Mouse (Mus musculus): Measurements from ENCODE around the gene Atg9b.
A peak's percentile ranks its signal among the peaks of the same experiment; 100 is the strongest.
"Not testable (repeated sequence)": the region's sequence is repeated elsewhere in the genome, so short reads cannot be mapped to it uniquely, and the experiment has no call there.

Gene Atg9b

DNA sequence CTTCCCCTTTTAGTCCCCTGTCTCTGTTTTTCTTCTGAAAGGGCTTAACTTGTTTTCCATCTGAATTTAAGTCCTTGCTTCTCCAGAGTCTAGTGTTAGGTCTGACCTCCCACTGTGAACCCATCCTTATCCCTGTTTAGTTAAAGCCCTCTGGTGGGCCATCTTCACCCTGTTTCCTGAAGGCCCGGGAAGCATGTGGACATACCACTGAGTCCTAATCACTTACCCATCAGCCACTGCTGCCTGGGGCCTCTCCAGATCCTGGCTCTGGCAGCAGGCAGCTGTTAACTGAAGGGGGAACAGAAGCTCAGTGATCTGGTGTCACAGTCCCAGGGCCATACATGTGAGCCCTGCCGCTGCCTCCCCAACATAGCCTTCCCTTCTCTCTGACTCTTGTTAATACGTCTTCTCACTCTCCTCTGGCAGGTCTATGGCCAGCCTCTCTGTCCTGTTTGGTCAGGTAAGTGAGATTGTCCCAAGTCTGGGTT is 13.5 kb upstream of the Atg9b start:
- no peak for DNase-seq (ENCODE audit: low spot score in 2 of 2)

DNA sequence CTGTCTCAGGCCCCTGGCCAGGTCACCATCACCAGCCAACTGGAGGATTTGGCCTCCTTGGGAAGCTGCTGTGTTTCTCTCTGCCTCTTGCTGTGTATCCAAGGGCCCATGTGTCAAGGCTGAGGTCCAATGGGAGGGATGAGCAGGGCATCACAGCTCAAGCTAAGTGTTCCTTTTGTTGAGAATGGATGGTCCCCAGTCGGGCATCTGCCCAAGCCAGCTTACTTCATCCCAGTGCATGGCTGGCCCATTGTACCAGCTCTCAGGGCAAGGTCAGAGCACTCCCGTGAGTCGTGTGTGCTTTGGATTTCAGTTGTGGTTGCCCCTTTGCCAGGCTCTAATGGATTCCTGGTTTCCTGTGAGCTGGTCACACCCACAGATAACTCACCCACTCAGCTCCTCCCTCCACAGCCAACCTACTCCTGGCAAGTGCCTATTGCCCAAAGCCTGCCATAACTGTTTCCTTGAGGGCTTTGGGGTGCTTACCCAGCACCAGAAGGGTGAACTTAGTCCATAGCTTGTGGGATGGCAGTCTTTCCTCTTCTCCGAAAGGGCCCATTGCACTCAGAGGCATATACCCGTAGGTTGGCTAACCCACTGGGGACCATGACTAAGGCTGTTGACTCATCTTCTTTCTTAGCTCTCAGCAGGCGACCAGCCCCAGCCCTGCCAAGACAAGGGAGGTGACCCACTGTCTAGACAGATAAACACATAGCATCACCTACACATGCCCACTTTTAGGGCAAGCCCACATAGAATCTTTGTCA is 12.8 kb upstream of the Atg9b start:
- no peak for DNase-seq (ENCODE audit: low spot score in 2 of 2)

DNA sequence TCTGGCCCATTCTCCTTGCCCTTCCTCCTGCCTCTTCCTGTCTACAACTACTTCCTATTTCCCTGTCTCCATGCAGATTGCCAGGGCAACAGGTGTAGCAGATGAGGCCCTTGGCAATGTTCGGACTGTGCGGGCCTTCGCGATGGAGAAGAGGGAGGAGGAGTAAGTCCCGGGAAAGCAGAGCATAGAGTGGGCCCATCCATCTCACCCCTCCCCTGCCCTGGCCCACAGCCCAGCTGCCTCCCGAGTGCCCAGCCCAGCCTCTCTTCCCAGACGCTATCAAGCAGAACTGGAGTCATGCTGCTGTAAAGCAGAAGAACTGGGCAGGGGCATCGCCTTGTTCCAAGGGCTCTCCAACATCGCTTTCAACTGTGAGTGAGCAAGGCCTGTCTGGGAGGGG is 10.0 kb upstream of the Atg9b start:
- no peak for DNase-seq (ENCODE audit: low spot score in 2 of 2)

DNA sequence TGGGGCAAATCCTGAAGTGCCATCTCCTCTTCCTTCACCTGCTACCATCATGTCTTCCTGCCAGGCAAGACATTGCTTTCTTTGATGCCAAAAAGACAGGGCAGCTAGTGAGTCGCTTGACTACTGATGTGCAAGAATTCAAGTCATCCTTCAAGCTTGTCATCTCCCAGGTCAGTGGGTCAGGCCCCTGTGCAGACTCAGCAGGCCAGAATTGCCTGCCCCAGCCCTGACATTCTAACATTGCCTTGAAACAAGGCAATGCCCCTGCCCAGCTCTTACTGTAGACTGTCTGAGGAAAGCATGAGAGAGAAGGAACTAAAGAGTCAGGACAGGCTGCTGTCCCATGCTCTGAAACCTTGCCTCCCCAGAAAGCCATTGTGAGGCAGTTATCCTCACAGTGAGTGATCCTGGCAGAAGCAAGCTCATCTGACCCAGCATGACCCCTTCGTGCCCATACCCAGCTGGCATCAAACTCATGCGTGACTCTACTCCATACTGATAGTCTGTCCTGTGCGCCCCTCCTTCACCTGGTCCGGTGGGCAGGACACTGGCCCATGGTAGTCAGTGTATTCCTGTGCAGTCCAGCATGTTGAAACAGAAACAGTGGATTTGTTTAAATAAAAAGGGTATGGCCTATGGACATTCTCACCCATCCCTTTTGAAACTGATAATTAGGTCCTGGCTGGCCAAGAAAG is 9.1 kb upstream of the Atg9b start:
- DNase-seq (ENCODE audit: low spot score in 2 of 2): no peak

DNA sequence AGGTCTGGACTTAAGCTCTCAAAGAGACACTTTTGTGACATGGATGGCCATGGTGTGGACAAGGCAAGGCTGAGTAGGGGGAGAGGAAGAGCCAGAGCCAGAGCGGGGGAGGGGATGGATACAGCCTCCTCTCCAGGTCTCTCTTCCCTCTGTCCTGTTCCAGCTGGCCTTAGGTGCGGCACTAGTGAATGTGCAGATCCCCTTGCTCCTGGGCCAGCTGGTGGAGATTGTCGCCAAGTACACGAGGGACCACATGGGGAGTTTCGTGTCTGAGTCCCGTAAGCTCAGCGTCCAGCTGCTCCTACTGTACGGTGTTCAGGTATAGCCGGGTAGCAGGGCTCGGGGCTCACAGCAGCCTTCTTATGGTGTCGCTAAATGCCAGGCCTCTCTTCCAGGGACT is 8.4 kb upstream of the Atg9b start:
- no peak for DNase-seq (ENCODE audit: low spot score in 2 of 2)

DNA sequence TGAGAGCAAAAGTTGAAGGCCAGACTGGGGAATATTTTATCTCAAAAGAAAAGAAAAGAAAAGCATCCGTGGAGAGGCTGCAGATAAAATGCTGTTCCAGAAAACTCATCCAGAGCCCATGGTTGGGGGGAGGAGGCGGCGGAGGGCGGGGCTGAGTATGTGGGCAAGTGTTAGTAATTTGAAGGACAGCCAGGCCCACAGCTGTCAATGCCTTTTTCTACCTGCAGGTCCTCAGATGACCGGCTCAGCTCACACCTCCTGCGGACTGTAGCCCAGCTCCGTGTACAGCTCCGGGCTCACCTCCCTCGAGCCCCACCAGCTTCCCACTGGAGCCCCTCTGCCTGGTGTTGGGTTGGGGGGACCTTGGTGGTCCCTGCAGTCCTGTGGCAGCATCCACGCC is 7.7 kb upstream of the Atg9b start:
- DNase-seq (ENCODE audit: low spot score in 2 of 2): no peak

DNA sequence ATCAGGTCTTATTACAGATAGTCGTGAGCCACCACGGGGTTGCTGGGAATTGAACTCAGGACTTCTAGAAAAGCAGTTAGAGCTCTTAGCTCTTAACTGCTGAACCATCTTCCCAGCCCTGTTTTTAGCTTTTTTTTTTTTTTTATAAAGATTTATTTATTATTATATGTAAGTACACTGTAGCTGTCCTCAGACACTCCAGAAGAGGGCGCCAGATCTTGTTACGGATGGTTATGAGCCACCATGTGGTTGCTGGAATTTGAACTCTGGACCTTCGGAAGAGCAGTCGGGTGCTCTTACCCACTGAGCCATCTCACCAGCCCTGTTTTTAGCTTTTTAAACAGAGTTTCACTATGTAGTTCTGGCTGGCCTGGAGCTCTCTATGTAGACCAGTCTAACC is 4.3 kb upstream of the Atg9b start:
- not testable (repeated sequence) for DNase-seq (ENCODE audit: low spot score in 2 of 2)

DNA sequence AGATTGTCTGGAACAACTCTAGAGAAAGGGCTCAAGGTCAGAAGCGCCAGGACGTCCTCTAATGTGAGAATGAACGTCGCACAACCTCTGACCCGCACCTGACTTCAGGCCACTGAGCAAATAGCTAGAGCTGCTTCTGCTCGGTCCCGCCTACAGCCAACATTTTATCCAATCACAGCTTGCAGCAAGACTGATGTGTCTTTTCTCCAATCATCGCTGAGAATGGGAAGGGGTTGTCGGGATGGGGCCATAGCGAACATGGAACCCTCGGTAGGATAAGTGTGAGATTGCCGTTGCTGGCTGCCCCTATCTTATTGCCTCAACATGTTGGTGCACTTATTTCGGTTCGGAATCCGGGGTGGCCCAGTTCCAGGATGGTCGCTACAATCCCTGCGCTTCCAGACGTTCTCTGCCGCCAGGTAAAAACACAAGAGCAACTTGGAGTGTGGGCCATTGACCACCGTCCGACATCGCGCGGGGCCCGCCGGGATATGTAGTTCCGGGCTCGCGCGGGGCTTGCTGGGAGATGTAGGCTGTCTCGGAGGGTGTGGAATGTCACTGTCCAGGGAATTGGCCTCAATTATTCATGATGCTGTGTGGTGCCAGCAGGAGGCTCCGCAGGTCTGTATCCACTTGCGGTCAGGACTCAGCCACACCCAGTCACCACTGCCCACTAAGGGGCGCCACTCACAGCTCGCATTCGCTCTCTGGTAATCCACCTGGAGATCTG is 2.4 kb upstream of the Atg9b start:
- peak; percentile 92 to 95 for DNase-seq (ENCODE audit: low spot score in 2 of 2)

DNA sequence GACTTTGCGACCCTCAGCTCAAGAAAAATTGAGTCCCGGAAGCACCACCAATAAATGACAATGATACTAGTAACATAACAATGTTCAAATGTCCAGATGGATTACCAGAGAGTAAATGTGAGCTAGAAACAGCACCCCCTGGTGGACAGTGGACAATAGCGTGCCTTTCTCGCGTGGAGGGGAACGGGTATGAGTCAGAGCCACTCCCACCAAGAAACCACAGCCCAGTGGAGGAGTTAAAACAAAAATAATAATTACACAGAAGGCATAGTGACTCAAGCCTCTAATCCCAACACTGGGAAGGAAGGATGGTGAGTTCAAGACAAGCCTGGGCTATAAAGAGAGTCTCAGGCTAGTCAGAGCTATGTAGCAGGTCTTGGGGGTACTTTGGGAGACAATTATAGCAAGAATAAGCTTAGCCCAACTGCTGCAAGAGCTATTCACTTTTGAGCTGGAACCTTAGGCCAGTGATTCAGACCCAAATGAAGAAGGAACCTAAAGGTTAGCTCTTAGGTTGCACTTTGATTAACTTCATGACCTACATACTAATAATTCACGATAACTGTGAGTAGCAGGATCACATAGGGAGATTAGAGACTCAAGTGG is 1.6 kb upstream of the Atg9b start, which contains the start of gene Abcb8:
TSS of gene Abcb8 (plus strand) at position 272 of the 606 bp plus-strand sequence.
- DNase-seq (ENCODE audit: low spot score in 2 of 2): peak; percentile 71 to 78

DNA sequence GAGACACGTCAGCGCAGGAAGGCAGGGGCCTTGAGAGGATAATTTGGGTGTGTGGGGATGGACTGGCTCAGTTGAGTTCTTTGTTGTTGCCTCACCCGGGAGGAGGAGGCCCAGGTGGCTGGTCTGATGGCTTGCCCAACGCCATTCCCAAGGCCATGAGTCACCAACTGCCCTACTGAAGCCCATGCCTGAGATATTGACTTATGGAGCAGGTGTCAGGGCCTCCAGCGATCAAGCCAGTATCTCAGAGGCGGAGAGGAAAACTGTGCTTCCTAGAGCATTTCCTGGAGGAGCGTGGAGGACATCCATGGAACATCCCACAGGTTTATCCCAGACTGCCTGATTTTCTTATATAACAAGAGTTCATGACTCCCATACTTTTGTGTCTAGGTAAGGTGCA is 781 bp upstream of the Atg9b start:
- no peak for DNase-seq (ENCODE audit: low spot score in 2 of 2)

DNA sequence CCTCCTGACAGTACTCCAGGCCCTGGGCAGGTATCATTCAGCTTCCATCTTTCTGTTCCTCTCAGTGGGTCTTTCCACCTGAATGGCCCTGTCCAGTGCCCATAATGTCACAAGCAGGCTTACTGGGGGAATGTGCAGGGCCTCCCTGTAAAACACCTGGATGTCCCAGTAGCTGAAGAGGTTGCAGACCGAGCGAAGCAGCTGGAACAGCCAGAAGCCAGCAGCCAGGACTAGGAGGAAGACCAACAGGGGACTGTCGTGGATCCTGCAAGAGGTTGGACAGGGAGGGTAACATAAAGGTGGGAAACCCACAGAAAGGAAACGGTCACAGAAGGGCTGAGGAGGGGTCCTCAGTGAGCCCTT is 2.3 kb downstream of the Atg9b start:
- no peak for DNase-seq (ENCODE audit: low spot score in 2 of 2)

DNA sequence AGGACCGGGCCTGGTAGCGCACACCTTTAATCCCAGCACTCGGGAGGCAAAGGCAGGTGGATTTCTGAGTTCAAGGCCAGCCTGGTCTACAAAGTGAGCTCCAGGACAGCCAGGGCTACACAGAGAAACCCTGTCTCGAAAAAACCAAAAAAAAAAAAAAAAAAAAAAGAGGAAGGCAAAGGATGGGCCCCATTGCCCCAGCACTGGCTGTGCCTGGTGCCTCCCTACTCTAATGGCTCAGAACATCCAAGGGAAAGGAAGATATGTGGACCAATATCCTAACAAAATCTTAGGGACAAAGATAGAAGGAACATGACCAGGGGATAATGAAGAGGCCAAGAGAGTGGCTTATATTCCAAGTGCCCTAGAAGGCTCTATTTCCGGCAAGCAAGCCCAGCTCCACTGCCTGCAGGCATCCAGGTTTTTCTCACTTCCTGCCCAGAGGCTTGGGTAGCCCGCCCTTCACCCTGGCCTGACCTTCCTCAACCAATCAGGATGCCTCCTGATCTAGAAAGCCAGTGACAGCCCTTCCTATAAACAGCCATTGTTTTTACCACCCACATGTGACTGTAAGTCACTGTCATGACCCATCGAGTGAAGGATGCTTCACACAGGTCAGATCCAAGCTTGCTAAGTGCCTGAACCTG is 2.8 kb downstream of the Atg9b start:
- no peak for DNase-seq (ENCODE audit: low spot score in 2 of 2)

DNA sequence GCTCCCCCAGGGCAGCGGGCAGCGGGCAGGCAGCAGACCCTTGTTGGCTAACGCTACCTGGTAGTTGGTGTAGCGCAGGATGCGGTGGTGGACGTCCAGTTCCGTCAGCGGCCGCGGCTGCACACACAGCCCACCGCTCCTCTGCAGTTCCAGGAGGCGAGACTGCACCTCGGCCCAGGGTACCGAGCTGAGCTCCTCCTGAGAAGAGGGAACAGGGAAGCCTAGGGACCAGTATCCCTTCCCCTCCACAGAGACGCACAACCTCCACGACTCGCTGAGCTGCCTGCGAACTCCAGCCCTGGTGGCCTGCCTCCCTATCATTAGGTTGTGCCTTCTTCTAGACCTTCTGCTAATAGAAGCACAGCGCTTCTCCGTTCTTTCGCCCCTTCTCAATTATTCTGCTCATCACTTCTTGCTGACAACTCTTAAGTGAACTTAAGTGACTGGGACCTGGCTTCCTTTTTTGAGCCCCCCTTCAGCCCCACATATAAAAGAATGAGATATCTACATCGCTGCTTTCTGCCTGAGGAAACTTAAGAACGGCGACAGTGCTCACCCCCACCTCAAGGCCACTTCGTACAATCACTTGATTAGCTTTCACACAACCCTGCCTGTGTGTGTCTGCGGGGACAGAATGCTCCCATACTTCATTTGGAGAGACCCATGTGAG is 3.6 kb downstream of the Atg9b start:
- DNase-seq (ENCODE audit: low spot score in 2 of 2): no peak

DNA sequence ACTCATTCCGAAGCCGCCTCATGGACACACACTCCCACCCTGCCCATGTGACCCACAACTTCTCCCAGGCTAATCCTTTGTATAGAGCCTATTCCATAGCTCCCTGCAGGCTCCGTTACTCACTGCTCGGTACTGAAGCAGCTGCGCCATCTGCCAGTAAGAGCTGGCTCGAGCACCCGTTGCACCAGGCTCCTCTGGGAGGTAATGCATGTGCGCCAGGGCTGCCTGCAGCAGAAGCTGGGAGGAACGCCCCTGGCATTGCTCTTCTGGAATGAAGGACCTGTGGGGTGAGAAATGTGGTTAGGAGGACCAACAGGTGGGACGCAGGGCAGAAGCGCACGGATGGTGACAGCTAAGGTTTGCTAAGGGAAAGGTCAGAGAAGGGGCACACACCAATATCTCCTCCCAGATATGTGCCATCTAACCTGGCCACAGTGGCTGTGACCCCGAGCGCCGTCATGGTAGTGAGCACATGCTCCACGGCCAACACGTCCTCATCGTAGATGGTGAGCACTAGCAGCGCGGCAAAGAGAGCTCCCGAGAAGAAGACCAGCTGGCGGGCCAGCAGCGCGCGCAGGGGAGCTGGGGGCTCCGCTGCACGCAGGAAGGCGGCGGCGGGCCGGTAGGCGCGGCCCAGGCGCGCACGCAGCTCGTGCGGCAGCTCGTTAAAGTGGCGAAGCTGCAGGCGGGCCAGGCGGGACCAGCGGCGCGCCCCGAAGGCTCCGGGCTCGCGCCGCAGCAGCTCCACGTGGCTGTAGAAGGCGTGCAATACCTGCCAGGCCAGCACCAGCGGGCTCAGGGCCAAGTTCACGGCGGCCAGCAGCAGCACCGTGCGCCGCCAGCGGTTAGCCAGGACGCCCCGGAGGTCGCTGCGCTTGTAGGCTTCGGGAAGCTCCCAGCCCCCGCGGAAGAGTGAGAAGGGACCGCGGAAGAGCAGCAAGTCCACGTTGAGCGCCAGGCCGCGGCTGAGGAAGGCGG is 4.4 kb downstream of the Atg9b start:
- peak; percentile 59 to 61 for DNase-seq (ENCODE audit: low spot score in 2 of 2)

DNA sequence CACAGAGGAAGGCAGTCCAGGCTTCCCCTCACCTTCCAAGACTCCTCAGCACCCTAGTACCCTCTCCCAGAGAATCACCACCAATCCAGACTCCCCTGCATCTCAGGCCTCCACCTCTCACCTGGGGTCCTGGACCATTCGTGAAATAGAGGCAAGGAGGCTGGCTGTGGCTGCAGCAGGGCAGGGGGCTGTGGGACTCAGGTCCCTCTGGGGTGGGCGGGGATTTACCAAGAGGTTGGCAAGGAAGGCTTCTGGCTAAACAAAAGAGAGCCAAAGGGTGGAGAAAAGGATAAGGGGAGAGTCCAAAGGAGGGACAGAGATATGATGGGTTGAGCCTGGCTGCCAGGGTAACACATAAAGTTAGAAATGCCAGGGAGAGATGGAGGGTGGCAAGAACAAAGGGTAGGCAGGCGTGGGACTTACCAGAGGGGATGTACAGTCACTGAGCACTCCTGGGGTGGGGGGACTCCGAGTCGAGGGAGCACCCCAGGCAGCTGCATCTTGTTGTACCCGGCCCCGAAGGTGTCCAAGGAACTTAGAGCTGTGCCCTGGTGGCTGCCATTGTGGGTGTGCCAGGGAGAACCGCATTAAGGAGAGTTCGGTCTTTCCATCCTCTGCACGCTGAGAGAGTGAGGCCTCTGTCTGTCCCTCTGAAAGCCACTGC is 5.9 kb downstream of the Atg9b start:
- no peak for DNase-seq (ENCODE audit: low spot score in 2 of 2)

DNA sequence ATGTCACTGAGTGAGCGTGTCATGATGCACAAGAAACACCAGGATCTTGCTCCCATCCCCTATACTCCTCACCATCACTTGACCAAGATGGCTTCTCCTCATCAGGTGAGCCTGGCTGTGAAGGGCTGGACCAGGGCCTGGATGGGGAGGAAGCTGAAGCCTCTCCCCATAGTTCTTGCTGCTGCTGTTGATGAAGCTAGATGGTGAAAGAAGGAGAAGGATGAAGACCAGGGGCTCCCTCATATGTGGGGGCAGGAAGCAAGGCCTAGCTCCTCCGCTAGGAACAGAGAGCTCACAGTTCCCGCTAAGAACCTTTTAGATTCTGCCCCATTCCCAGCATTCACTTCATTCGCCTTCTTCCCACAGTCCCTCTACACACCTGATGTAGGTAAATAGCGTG is 6.6 kb downstream of the Atg9b start:
- DNase-seq (ENCODE audit: low spot score in 2 of 2): no peak

DNA sequence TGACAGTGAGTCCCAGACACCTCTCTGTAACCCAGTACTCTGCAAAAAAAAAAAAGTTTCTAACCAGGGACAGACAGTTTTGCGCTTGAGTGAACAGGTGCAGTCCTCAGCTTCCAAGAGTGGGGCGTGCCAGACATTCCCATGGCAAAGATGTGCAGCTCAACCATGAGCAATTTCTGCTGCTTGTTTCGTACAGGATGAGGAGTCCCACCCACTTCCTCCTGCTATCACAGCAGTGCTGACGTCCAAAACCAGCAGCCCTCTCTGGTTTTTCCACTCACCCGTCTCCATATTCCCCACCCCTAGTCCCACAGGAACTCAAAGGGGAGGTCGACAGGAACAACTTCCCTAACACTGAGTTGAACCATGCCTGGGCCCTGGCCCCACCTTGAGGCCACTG is 7.5 kb downstream of the Atg9b start:
- peak in 1 of 2 experiments; percentile 50 for DNase-seq (ENCODE audit: low spot score in 2 of 2)

DNA sequence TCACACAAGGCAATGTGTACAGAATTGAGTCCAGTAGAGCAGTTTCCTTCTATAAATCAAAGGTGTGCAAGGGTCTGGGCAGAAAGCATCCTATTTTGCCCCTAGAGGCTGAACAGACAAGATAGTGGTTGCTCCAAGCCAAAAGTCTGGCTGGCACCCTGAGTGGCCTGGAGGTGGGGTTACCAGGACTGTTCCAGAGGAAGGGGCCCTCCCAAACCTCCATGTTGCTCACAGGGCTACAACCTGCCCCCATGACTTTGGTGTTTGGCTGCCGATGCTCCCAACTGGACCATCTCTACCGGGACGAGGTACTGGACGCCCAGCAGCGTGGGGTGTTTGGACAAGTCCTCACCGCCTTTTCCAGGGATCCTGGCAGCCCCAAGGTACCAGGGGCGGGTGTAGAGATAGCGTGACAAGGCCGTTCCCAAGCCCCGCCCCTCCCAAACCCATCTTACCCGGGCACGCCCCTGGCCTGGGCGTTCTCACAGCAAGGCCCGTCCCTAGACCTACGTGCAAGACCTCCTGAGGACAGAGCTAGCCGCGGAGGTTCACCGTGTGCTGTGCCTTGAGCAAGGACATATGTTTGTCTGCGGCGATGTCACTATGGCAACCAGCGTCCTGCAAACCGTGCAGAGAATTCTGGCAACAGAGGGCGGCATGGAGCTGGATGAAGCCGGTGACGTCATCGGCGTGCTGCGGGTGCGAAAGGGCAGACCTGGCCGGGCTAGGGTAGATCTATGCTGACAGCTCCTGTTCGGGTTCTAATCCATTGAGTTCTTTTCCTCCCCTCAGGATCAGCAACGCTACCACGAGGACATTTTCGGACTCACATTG is 8.7 kb downstream of the Atg9b start:
- DNase-seq (ENCODE audit: low spot score in 2 of 2): peak; percentile 90 to 92

Data from right cerebral cortex, postnatal 36 days (tissue).